Mouse (Mus musculus): ENCODE data around the gene Prex1.

The Prex1 gene

DNA sequence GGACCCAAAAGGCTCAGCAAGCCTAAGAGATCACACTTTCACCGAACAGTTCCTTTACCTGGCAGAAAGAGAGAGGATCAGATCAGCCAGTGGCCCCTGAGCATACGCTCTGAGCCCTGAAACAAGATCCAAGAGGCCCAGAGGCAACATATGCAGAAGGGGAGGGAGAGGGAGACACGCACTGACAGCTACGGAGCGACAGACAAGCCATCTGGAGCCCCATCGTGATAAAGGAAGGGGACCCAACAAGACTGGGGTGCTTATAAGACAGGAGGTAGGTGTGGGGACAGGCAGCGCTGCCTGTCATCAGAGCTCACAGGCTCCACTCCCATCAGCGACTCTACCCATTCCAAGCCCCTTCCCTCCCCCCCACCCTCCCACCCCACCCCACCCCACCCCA is 27.8 kb downstream of the Prex1 start:
- no peak for DNase-seq (ENCODE audit: low spot score in 2 of 2)

DNA sequence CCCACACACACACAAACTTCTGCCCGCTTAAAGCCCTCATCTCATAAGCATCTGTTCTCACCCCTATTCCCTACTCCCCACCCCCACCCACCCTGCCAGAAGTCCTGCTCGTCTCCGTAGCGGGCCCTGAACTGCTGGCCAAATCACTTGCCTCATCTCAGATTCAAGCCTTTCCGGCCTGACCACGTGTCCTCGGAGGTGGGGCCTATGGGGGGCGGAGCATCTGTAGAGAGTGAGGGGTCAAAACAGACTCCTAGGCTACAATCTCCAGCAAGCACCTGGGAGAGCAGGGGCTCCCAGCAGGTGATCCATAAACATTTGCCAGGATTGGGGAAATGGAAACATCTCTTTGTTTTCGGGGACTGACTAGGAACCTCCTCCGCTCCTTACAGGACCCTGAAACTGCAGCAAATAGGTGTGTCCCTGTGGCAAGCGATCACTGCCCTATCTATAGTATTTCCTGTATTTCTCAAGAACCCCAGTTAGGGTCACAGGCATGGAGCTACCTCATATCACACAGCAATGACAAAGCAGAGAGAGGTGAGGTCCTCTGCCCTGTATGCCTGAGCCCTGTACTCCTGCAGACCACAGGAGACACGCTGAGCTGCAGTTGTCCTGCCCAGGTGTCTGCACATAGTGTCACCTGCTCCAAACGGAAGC is 29.6 kb downstream of the Prex1 start:
- no peak for DNase-seq (ENCODE audit: low spot score in 2 of 2)

DNA sequence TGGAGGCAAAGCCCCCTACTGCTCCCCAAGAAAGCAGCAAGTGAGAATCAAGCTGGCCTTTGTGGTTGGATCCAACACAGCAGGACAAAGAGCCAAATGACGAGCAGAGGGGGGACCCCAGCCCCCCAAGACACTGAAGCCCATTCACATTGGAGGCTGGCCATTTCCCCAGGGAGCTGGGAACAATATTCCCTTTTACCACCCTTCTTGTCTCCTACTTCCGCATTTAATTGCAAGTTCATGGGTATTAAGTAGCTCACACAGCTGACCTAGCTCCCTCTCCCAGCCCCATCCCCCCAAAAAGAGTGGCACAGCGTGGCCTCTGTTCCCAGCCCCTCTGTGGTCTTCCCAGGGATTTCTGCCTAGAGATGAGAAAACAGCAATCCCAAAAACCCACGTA is 30.8 kb downstream of the Prex1 start:
- no peak for DNase-seq (ENCODE audit: low spot score in 2 of 2)

- DNase-seq (ENCODE audit: low spot score in 2 of 2), result no peak
Observed at GRCm38 (mm10) chr2:166678959-166679759, 34.5 kb downstream of the Prex1 start.

- no peak for DNase-seq (ENCODE audit: low spot score in 2 of 2)
Observed at GRCm38 (mm10) chr2:166676933-166677332, 36.7 kb downstream of the Prex1 start.

DNA sequence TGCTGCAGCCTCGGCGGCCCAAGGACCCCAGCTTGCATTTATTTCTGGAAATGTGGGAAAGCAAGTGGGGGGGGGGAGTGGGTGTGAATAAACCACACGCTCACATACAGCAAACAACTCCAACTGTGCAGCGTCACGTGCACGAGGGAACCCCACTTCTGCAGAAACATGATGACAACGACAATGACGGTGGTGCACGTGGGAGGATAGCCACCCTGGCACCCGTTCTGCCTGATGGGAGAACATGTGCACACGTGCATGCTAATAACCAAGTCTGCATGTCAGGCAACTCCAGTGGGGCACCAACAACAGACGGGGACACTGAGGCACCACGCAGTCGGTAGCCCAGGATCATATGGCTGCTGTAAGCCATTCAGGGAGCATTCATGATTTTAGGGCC is 37.1 kb downstream of the Prex1 start:
- DNase-seq (ENCODE audit: low spot score in 2 of 2), result no peak

- no peak for DNase-seq (ENCODE audit: low spot score in 2 of 2)
Observed at GRCm38 (mm10) chr2:166675588-166676444, 37.8 kb downstream of the Prex1 start.

GRCm38 (mm10) chr2:166674693-166675092 is 38.9 kb downstream of the Prex1 start:
- DNase-seq (ENCODE audit: low spot score in 2 of 2), result no peak

- DNase-seq (ENCODE audit: low spot score in 2 of 2), result no peak
Observed at GRCm38 (mm10) chr2:166673951-166674350, 39.7 kb downstream of the Prex1 start.

- no peak for DNase-seq (ENCODE audit: low spot score in 2 of 2)
Observed at GRCm38 (mm10) chr2:166672171-166672965, 41.3 kb downstream of the Prex1 start.

GRCm38 (mm10) chr2:166671614-166672013 is 42.0 kb downstream of the Prex1 start:
- DNase-seq (ENCODE audit: low spot score in 2 of 2), result no peak

DNA sequence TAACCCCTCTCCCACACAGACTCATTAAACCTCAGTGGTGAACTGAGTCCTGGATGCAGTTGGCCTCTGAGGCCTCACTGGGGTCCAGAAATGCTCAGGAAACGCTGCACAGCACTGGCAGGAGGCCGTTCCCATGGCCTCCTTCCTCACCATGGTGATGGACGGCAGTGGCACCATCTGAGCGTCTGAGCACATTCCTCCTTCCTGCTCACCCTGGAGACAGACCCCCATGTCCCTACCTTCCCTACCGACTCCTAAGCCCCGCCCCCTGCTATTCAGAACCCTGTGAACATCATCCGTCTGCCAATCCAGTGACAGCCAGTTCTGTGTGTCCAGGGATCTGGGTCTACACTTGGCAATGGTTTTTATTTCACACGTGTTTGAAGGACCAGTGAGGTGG is 42.6 kb downstream of the Prex1 start:
- DNase-seq (ENCODE audit: low spot score in 2 of 2), result no peak

GRCm38 (mm10) chr2:166669922-166670321 is 43.7 kb downstream of the Prex1 start:
- no peak for DNase-seq (ENCODE audit: low spot score in 2 of 2)

DNA sequence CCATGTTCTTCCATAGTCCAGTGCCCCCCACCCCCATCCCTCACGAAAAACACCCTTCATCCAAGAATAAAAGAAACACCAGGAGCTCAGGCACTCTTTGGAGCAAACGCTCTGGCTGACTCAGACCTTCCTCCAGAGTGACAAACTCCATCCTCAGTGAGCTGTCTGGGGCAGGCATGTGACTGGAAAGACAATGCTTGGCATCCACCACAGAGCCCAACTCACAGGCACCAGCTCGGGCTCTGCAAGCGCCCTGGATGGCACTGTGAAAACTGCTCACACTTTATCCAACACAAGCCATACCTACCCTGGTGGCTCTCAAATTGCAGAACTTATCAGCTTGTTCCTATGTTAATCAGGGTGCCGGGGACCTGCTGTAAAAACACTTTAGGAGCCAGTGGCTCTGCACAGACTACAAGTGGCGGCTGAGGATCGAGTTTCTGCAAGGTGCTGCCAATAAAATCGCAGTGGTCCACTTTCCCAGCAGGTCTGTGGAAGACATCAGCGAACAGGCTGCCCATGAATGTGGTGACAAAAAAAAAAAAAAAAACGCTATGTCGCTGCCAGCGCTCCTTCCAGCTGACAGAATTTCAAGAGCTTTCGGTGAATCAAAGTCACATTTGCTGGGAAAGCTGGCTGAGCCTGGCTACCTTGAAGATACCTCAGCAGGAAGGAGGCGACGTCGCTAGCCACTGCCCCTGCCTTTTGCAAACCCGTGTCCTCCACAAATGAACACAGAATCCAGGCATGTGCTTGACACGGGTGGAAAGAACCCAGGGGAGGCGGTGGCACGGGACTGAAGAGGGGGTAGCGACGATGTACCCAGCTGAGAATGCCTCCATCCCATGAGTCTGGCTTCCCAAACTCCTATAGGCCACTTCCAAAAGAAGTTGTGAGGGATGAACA is 45.6 kb downstream of the Prex1 start:
- DNase-seq (ENCODE audit: low spot score in 2 of 2), result no peak

DNA sequence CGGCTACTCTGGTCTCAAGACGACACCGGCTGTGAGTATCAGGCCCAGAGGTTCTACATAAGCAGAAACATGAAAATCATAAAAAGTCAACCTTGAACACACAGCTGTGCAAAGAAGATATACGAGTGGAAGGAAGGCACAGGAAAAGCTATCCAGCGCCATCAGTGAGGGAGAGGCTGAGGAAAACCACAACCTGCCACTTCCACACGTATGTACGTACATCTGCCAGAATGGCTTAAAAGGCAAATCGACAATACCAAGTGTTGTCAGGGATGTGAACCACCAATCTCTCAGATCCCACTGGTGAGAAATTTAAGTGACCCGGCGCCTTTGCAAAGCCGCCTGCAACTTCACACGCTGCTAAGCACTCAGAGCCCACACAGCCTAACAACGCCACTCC is 47.5 kb downstream of the Prex1 start:
- DNase-seq (ENCODE audit: low spot score in 2 of 2), result no peak

- DNase-seq (ENCODE audit: low spot score in 2 of 2), result no peak
Observed at GRCm38 (mm10) chr2:166665244-166665922, 48.2 kb downstream of the Prex1 start.

- DNase-seq (ENCODE audit: low spot score in 2 of 2), result no peak
Observed at GRCm38 (mm10) chr2:166664506-166664905, 49.1 kb downstream of the Prex1 start.

DNA sequence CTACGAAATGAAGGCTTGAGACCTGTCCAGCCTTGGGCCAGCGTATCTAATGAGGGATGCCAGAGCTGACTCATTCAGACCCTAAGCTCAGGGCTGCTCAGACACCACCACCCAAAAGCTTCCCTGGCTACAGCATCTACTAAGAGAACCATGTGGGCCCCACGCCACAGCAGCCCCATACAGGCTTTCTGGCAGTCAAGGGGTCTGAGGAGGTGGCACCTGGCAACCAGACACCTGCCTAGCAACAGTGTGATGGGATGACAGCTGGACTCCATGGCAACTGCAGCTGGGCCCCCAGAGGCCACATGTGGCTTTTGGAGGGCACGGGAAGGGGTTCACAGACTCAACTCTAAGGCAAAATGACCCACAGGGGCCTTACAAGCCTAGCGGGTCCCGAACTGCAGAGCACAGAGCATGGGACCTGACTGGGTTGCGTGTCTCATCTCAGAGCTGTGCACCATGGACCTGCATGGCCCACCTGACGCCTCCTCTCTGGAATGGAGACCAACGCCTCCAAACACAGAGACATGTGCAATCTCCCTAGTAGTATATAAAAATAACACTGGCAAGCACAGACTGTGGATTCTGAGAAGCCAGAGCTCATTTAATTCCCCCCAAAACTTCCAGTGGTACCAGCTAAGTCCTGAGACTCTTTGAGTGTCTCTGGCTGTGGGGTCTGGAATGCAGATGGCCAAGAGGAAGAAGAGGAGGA is 50.2 kb downstream of the Prex1 start:
- DNase-seq (ENCODE audit: low spot score in 2 of 2), result no peak

DNA sequence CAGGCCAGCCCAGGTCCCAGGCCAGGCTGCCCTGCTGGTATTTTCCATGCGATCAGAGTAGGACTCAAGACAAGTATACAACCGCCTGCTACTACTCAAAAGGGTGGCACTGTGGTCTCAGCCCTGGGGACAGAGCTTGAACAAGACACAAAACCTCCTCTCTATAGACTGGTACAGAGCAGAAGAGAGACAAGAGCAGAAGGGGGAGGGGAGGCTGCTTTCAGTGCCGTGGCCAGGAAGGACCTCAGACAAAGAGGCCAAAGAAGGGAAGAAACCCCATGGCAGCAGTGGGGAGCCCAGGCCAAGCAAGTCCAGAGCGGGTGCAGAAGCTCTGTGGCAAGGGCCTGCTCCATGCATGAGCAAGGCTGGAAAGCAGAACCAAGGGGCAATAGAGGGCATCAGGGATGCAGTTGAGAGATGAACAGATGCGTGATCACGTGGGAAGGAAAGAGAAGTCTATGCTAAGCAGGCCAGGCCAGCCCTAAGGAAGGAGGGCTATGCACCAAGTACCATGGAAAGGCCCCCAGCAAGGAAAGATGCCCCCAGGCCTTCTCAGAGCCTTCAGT is 51.0 kb downstream of the Prex1 start:
- no peak for DNase-seq (ENCODE audit: low spot score in 2 of 2)

All from spleen, postnatal 36 days (tissue).